Mouse (Mus musculus): ENCODE data around the gene Catsper1.

DNA sequence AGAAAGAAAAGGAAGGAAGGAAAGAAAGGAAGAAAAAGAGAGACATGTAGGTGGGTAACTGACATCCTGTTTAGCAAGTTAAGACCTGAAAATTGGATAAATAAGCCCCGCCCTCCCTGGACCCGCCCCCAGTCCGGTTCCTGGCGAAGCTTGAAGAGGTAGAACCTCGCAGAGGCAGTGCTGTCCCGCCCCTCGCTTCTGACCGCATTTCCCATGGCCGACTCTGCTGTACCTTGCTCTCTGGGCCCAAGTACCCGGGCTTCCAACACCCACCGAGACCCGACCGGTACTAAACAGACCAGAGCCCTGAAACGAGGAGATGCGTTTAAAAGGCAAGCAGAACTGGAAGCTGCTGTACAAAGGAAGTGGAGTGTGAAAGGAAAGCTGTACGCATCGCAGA is 11.7 kb upstream of the Catsper1 start:
- no peak for TF ChIP-seq CTCF (IDR thresholded peaks at IDR 0.05; ENCODE audit: borderline replicate concordance, control insufficient read depth, extremely low read depth, insufficient read depth, low read length, poor library complexity)
- no peak for TF ChIP-seq POLR2A (IDR thresholded peaks at IDR 0.05; ENCODE audit: control insufficient read depth, extremely low read depth, insufficient read depth, low read length, poor library complexity)

All from thymus, adult 2 months (tissue).